Mouse (Mus musculus): ENCODE data around the gene Rgs7. TPM values are rescaled to one million over a fixed set of nuclear protein-coding genes. Genes with fewer than 3 reads are reported as not detected.

Rgs7 gene
- total RNA-seq, 2 experiments from 2014 or later, result 108 to 116 TPM

GRCm38 (mm10) chr1:175433622-175434204 lies 58.6 kb downstream of the Rgs7 start:
- DNase-seq (ENCODE audit: low spot score in 2 of 2), result no peak
- intact Hi-C loops (cut with DNase I), result no loop called here

GRCm38 (mm10) chr1:175433128-175433527 lies 59.2 kb downstream of the Rgs7 start:
- DNase-seq (ENCODE audit: low spot score in 2 of 2), result no peak
- intact Hi-C loops (cut with DNase I), result no loop called here

DNA sequence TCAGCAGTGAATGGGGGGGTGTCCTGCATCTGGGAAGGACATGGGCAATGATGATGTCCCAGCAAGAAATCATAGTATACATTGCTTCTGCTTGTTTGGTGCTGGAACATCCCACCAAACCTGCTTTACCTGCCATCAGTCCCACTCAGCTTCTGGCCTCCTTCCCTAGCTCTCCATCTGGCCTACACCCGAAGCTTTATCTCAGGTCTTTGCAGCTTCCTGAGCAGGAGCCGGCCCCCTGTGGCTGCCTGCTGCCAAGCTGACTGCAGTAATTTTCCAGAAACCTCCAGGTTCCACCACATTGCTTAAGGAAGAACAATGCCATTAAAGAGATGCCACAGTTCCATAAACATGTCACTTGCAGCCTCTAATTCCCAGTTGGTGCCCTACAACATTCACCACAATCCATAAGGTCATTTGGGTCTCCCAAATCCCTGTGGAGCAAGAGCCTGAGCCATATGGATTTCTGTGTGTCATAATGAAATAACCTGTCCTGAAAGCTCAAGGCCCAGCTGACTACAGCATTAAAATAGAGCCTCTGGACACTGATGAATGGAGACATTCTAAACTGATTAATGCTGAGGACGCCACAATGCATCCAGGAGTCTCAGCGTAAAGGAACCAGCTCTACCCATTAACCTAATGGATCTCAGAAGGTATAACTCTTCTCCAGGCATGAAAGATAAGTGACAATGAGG lies 60.8 kb downstream of the Rgs7 start:
- DNase-seq (ENCODE audit: low spot score in 2 of 2), result no peak
- intact Hi-C loops (cut with DNase I), result no loop called here

DNA sequence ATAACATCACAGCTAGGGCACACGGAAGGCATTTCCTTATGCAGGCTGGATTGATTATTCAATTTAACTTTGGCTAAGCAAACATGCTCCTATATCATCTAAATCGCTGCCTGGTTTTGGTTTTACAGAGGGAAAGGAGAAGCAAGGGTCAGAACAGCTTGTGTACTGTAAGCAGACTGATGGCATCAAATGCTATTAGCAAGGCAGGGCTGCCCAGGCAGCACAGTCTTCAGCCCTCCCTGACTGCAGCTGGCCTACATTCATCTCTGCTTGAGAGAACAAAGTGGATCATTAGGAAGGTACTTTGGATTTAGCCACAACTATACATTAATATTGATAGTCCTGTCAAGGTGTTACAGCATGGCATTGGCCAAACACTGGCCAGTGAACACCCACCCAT lies 65.2 kb downstream of the Rgs7 start:
- DNase-seq (ENCODE audit: low spot score in 2 of 2), result no peak
- intact Hi-C loops (cut with DNase I), result no loop called here

GRCm38 (mm10) chr1:175426393-175426792 lies 65.9 kb downstream of the Rgs7 start:
- intact Hi-C loops (cut with DNase I), result no loop called here
- no peak for DNase-seq (ENCODE audit: low spot score in 2 of 2)

DNA sequence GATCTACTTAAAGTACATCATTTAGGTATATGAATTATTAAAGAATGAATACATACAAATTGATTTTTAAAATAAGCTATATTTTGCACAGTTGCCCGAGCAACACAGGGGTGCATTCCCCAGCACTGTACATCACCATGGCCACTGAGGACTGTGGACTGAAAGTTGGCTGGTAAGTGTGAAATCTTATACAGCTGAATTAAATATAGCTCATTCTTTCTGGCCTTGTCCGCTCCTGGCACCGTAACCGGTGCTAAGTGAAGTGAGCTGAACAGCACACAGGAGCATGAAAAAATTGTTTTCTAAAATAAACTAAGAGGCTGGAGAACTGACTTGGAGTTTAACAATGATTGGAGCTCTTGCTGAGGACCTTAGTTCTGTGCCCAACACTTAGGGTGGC lies 71.4 kb downstream of the Rgs7 start:
- intact Hi-C loops (cut with DNase I), result no loop called here

DNA sequence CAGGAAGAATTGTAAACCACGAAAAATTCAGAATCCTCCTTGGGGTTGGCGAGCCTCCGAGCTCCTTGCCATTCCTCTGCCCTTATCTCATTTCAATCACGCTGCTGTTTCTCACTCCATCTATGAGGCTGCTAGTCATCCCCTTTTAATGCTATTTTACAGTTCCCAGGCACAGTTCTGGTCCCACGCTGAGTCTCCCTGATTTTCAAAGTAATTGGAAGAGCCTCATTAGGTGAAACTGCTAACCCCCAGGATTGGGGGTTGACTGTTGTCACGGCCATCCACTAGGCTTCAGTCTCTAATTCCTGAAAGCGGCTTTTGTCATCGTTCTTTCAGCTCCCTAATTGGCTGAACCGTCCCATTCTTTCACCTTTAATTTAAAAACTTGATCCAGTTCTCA lies 76.6 kb downstream of the Rgs7 start:
- no peak for DNase-seq (ENCODE audit: low spot score in 2 of 2)
- intact Hi-C loops (cut with DNase I), result no loop called here

More for the DNA sequence above, 71.4 kb downstream of the Rgs7 start:
- peak; percentile 26 to 66 for DNase-seq (ENCODE audit: low spot score in 2 of 2)

DNA sequence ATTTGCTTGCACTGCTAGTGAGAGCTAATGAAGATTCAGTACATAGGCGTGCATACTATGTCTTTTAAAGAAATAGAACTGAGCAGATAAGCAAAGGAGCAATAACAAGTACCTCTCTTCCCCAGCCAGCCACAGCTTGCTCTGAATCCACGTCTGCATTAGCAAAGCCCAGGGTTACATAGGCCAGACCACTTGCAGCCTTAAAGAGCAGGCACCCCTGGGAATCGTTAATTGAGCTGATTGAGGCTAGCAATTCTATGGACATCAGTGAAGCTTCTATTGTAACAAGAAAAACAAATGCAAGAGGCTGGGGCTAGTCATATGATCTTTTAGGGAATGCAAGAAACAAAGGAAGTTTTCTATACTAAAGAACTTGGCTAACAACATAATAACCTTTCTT lies 81.9 kb downstream of the Rgs7 start:
- intact Hi-C loops (cut with DNase I), result no loop called here
- DNase-seq (ENCODE audit: low spot score in 2 of 2), result no peak

GRCm38 (mm10) chr1:175391894-175392293 lies 100.4 kb downstream of the Rgs7 start:
- intact Hi-C loops (cut with DNase I), result no loop called here
- DNase-seq (ENCODE audit: low spot score in 2 of 2), result no peak

- intact Hi-C loops (cut with DNase I), result no loop called here
- no peak for DNase-seq (ENCODE audit: low spot score in 2 of 2)
Observed at GRCm38 (mm10) chr1:175389250-175389649, 103.0 kb downstream of the Rgs7 start.

GRCm38 (mm10) chr1:175385581-175386235 lies 106.6 kb downstream of the Rgs7 start:
- intact Hi-C loops (cut with DNase I), result no loop called here
- peak in 1 of 2 experiments; percentile 27 for DNase-seq (ENCODE audit: low spot score in 2 of 2)

DNA sequence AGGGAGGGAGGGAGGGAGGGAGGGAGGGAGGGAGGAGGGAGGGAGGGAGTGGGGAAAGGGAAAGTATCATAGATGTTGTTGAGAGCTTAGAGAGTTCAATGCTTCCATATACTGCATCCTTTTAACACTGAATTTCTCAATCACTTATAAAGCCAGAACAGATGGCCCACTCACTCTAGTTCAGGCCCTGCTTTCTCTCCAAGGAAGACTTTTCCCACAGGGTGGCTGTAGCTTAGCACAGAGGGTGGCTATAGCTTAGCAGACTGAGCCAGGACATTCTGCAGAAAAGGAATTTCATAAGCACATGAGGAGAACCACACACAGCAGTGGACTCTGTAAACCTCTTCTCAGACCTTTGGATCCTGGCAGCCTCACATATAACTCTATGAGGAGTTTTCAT lies 119.7 kb downstream of the Rgs7 start:
- no peak for DNase-seq (ENCODE audit: low spot score in 2 of 2)
- intact Hi-C loops (cut with DNase I), result no loop called here

DNA sequence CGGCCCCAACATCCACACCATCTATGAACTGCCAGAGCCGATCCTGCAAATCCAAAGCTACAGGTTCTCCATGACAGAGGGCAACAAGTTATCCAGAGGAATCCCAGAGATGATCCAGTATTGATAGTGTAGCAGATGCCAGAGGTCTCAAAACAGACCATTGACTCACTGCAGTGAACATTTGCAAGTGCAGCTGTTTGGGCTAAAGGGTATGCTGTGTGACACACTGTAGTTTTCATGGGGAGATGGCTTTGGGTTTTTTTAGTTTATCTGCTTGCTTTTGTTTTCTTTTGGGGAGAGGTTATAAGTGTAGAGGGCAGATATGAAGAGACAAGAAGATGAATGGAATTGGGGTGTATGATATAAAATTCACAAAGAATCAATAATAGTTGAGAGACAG lies 124.2 kb downstream of the Rgs7 start:
- intact Hi-C loops (cut with DNase I), result no loop called here
- no peak for DNase-seq (ENCODE audit: low spot score in 2 of 2)

- no peak for DNase-seq (ENCODE audit: low spot score in 2 of 2)
- intact Hi-C loops (cut with DNase I), result no loop called here
Observed at GRCm38 (mm10) chr1:175363606-175364005, 128.7 kb downstream of the Rgs7 start.

DNA sequence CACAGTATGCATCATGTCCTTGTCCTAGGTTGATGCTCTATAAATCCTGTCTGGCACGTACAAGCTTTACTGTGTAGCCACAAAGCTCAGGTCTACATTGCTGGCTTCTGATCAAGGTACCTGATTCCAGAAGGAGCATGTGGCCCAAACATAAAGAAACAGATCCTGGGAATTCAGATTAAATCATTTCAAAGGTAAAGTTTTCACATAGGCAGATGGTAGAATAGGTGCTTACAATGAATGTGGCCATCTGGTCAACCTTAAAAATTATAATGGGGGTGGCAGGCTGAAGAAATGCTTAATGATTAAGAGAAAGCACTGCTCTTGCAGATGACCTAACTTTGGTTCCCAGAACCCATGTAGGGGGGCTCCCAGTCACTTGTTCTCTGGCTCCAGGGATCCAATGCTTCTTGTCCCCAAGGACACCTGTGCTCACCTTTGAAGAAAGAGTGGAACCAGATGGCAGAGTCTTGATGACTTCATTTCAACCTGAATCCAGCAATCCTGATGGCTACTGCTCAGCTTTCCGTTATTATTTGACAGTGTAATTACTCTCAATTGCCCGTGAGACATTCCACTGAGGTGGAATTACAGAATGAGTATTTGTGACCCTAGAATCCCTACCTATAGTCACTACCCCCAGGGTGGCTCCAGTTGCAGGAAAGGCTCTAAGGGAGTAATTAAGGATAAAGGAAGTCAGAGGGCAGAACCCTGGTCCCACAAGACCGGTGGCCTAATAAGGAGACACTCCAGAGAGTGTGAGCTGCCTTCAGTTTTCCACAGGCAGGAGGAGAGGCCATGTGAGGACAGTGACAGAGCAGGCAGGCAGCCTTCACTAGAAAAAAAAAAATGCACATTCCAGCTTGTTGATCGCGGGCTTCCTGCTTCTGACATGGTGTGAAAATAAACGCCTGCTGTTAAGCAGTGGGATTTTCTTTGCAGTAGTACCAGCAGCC lies 132.6 kb downstream of the Rgs7 start:
- peak; percentile 25 to 61 for DNase-seq (ENCODE audit: low spot score in 2 of 2)
- intact Hi-C loops (cut with DNase I), result no loop called here

DNA sequence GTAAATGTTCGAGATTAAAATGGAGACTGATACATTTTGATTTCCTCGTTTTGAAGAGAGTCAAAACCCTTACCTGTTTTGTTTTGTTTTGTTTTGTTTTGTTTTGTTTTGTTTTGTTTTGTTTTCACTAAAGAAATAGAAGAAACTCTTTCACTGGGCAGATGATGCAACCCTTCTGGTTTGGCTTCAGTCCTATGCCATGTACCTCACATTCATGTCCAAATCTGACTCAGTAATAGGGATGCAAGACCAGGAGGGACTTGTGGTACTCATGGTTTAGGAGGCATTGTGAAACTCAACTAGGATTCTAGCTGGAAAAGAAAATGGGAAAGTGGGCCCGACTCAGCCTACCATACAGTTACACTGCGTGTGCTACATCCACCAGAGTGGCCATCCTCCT lies 139.4 kb downstream of the Rgs7 start:
- intact Hi-C loops (cut with DNase I), result no loop called here

GRCm38 (mm10) chr1:175346162-175346561 lies 146.1 kb downstream of the Rgs7 start:
- no peak for DNase-seq (ENCODE audit: low spot score in 2 of 2)
- intact Hi-C loops (cut with DNase I), result no loop called here

More for the DNA sequence above, 139.4 kb downstream of the Rgs7 start:
- no peak for DNase-seq (ENCODE audit: low spot score in 2 of 2)

- DNase-seq (ENCODE audit: low spot score in 2 of 2), result no peak
Observed at GRCm38 (mm10) chr1:175336191-175336590, 156.1 kb downstream of the Rgs7 start.

DNA sequence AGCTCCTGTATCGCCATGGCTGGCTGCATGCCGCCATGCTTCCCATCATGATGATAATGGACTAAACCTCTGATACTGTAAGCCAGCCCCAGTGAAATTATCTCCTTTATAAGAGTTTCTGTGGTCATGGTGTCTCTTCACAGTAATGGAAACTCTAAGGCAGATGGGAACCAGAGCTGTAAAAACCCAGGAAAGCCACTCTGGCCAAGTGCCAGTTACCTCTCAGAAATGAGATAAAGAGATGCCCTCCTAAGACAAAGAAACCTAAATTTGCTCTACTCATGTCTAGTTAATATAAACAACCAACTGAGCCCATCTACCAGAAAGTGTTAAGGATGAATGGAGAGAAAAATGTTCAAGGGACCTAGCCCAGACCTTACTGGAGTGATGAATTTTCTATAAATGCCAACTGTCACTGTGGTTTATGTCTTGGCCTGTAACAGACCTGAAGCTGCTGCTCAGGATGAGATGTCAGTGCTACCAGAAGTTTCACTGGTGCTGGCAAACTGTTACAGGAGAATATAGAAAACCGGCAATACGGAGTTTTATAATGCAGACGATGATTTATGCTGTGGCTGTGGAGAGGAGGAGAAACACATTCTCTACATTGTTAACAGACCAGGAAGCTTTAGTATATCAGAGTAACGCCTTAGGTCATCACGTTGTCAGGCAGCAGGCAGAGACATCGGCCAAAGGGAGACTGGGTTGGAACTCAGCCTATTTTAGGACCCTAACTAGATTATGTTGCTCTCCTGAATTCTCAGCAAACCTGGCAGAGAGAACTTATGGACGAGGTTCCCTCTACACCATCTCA lies 159.1 kb downstream of the Rgs7 start:
- DNase-seq (ENCODE audit: low spot score in 2 of 2), result no peak
- intact Hi-C loops (cut with DNase I), result no loop called here

More at GRCm38 (mm10) chr1:175336191-175336590, 156.1 kb downstream of the Rgs7 start:
- intact Hi-C loops (cut with DNase I), result no loop called here

All from left cerebral cortex, postnatal 14 days (tissue).